Mouse (Mus musculus) G1E (cell line): ENCODE measurements around the gene Plin2. TPM values are rescaled to one million over a fixed set of nuclear protein-coding genes. Genes with fewer than 3 reads are reported as not detected.
A peak's percentile ranks its signal among the peaks of the same experiment; 100 is the strongest.
"Not testable (repeated sequence)": the region's sequence is repeated elsewhere in the genome, so short reads cannot be mapped to it uniquely, and the experiment has no call there.

Experiments
- ATAC-seq: 2 replicates; pipeline ENCODE4 v1.8.0; 2016; ENCODE audit warnings: mild to moderate bottlenecking; ENCODE audit not compliant: insufficient number of reproducible peaks, poor library complexity, low FRiP score, severe bottlenecking; ENCODE audit errors: extremely low read depth
- DNase-seq: peaks from one replicate; pipeline ENCODE4 v3.0.0; 2012; ENCODE audit warnings: low spot score
- H3K27me3 ChIP-seq: 2 replicates; pipeline ENCODE4 v1.6.1; 2012; ENCODE audit warnings: mild to moderate bottlenecking, low read length, inconsistent platforms; ENCODE audit not compliant: insufficient read depth
- H3K36me3 ChIP-seq: replicated peaks from 2 replicates; pipeline ENCODE3; 2012; ENCODE audit warnings: mild to moderate bottlenecking, inconsistent platforms
- H3K4me1 ChIP-seq: 2 replicates; pipeline ENCODE4 v1.6.1; 2012; ENCODE audit warnings: low read depth, low read length, inconsistent platforms, mixed read lengths; ENCODE audit not compliant: insufficient read depth
- H3K4me3 ChIP-seq: 2 replicates; pipeline ENCODE4 v1.5.1; 2012; ENCODE audit warnings: low read depth, mild to moderate bottlenecking, inconsistent platforms, low read length, moderate library complexity, mixed read lengths
- H3K9me3 ChIP-seq: replicated peaks from 2 replicates; pipeline ENCODE4 v1.6.1; 2012; ENCODE audit warnings: inconsistent platforms
- CTCF ChIP-seq: IDR thresholded peaks from 2 replicates; pipeline ENCODE4 v1.5.1; 2012; ENCODE audit warnings: low read depth, low read length, inconsistent platforms, mixed read lengths
- GATA1 ChIP-seq: IDR thresholded peaks from 2 replicates; pipeline ENCODE4 v1.6.1; 2012; ENCODE audit warnings: borderline replicate concordance, low read length, inconsistent platforms, mixed read lengths
- GATA2 ChIP-seq: IDR thresholded peaks from 2 replicates; pipeline ENCODE4 v1.6.1; 2012; ENCODE audit warnings: low read depth, low read length, inconsistent platforms, borderline replicate concordance
- POLR2AphosphoS5 ChIP-seq: IDR thresholded peaks from 2 replicates; pipeline ENCODE4 v1.6.1; 2012; ENCODE audit warnings: low read depth, low read length, inconsistent platforms; ENCODE audit not compliant: insufficient replicate concordance
- TAL1 ChIP-seq: conservative IDR thresholded peaks from 2 replicates; pipeline ENCODE4 v1.6.1; 2012; ENCODE audit warnings: low read depth, low read length, inconsistent platforms, mixed read lengths
- polyA plus RNA-seq: library from polyadenylated mRNA; stranded (reverse); fragments of >175 nt; gene quantifications from 2 replicates; pipeline ENCODE4 v1.2.3, GENCODE M21; 2012
- total RNA-seq, 2 experiments: library from RNA; stranded (forward) in 1 of 2; stranded (reverse) in 1 of 2; fragments of 200-1000 nt in 1 of 2; fragments of >200 nt in 1 of 2; fragmentation: Nextera tagmentation in 1 of 2; gene quantifications; 2 replicates each; pipeline ENCODE4 v1.2.3; 2014 to 2017

Plin2 gene
- total and polyA plus RNA-seq, 3 experiments: 21.9 to 447 (median 184) TPM

- ATAC-seq: peak; percentile 94
- not testable (repeated sequence) for H3K36me3 ChIP-seq, H3K4me1 ChIP-seq, H3K9me3 ChIP-seq, H3K27me3 ChIP-seq, H3K4me3 ChIP-seq, DNase-seq
These were observed 37.3 kb downstream of the Plin2 start for GRCm38 (mm10) chr4:86632556-86632955.

- no peak for TF ChIP-seq GATA1
- TF ChIP-seq GATA2: no peak
- no peak for TF ChIP-seq POLR2AphosphoS5
- TF ChIP-seq CTCF: no peak
- no peak for TF ChIP-seq TAL1
- Histone ChIP-seq H3K27me3 (peaks cover 8% of the 10 kb centered on the region; the same call in 1 of the 2 replicates), H3K4me3 (no peak overlapping the region), H3K9me3 (0 out of 2 replicates have a peak, but pooled peaks cover 2% of the 10 kb centered on the region), H3K36me3 (no peaks in the 10 kb centered on the region), H3K4me1 (no peaks in the 10 kb centered on the region)
- no peak for ATAC-seq
- no peak for DNase-seq
These were observed 38.0 kb downstream of the Plin2 start for GRCm38 (mm10) chr4:86631831-86632230.

GRCm38 (mm10) chr4:86626496-86626895, 43.4 kb downstream of the Plin2 start:
- H3K27me3 ChIP-seq, DNase-seq, H3K9me3 ChIP-seq, H3K36me3 ChIP-seq, ATAC-seq, H3K4me1 ChIP-seq, H3K4me3 ChIP-seq: not testable (repeated sequence)

GRCm38 (mm10) chr4:86625463-86625862, 44.4 kb downstream of the Plin2 start:
- no peak for DNase-seq
- Histone ChIP-seq H3K4me3 (no peak overlapping the region), H3K27me3 (0 out of 2 replicates have a peak, but pooled peaks cover 3% of the 10 kb centered on the region), H3K4me1 (no peaks in the 10 kb centered on the region), H3K36me3 (no peaks in the 10 kb centered on the region), H3K9me3 (0 out of 2 replicates have a peak, but pooled peaks cover 2% of the 10 kb centered on the region)
- no peak for ATAC-seq
- TF ChIP-seq GATA2 (no peak), CTCF (no peak), POLR2AphosphoS5 (no peak), TAL1 (no peak), GATA1 (no peak)

GRCm38 (mm10) chr4:86622532-86622931, 47.3 kb downstream of the Plin2 start:
- not testable (repeated sequence) for ATAC-seq, H3K36me3 ChIP-seq

GRCm38 (mm10) chr4:86622116-86622515, 47.7 kb downstream of the Plin2 start:
- peaks cover 5% of the 10 kb centered on the region; the same call in 1 of the 2 replicates for H3K27me3 ChIP-seq
- DNase-seq (no peak), ATAC-seq (no peak)
- H3K36me3 ChIP-seq: no peaks in the 10 kb centered on the region
- no peaks in the 10 kb centered on the region for H3K4me1 ChIP-seq
- TF ChIP-seq CTCF: no peak
- TF ChIP-seq GATA2: no peak
- no peak for TF ChIP-seq GATA1
- no peak for TF ChIP-seq POLR2AphosphoS5
- no peak for TF ChIP-seq TAL1
- H3K9me3 ChIP-seq: no peaks in the 10 kb centered on the region
- H3K4me3 ChIP-seq: no peak overlapping the region

More at GRCm38 (mm10) chr4:86622532-86622931, 47.3 kb downstream of the Plin2 start:
- DNase-seq, H3K4me3 ChIP-seq, H3K9me3 ChIP-seq, H3K4me1 ChIP-seq, H3K27me3 ChIP-seq: not testable (repeated sequence)

GRCm38 (mm10) chr4:86620506-86620905, 49.4 kb downstream of the Plin2 start:
- ATAC-seq (no peak), DNase-seq (no peak)
- Histone ChIP-seq H3K9me3 (no peaks in the 10 kb centered on the region), H3K27me3 (peaks cover 5% of the 10 kb centered on the region; the same call in 1 of the 2 replicates), H3K4me3 (no peak overlapping the region), H3K36me3 (no peaks in the 10 kb centered on the region), H3K4me1 (no peaks in the 10 kb centered on the region)
- TF ChIP-seq POLR2AphosphoS5 (no peak), CTCF (no peak), GATA1 (no peak), TAL1 (no peak), GATA2 (no peak)
